Mouse (Mus musculus) right cerebral cortex, postnatal 4 days (tissue): ENCODE results near the gene Insl3.

Source experiments
- DNase-seq: peaks from one replicate; pipeline ENCODE4 v3.0.0-alpha.2; 2022

The Insl3 gene

DNA sequence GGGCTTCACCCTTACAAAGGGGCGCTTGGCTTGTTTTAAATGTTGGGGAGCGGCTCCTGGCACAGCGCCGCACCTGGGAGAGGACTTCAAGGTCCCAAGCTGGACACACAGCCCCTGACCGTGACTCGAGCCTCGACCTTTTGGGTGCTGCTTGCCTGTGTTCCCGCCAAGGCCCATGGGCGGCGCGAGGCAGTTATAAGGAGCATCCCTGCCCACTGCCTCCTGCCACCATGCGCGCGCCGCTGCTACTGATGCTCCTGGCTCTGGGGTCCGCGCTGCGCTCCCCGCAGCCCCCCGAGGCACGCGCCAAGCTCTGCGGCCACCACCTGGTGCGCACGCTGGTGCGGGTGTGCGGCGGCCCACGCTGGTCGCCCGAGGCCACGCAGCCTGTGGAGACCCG lies at the start of gene Insl3:
Gene Insl3, plus strand, starts transcription at position 187 of the 400 bp plus-strand sequence.
- DNase-seq: no peak

DNA sequence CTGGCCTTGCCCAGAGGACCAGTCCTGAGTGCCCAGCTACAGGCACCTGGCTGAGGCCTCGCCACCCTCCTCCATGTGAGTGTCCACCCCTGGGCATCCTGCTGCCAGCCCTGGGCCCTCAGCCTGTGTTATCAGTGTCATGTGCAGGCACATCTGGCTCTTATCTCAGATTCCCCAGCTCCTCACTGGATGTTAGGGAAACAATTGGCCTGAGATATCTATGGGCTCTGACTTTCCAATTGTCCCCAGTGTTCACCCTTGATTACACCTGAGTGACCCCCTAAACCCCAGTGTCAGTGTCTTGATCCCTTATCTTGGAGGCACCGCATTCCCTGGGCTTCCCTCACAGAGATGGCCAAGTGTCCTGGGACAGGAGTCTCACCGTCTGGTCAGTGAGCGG lies 49.7 kb upstream of the Insl3 start:
- DNase-seq: no peak

GRCm38 (mm10) chr8:71645510-71645909 lies 43.5 kb upstream of the Insl3 start:
- no peak for DNase-seq

DNA sequence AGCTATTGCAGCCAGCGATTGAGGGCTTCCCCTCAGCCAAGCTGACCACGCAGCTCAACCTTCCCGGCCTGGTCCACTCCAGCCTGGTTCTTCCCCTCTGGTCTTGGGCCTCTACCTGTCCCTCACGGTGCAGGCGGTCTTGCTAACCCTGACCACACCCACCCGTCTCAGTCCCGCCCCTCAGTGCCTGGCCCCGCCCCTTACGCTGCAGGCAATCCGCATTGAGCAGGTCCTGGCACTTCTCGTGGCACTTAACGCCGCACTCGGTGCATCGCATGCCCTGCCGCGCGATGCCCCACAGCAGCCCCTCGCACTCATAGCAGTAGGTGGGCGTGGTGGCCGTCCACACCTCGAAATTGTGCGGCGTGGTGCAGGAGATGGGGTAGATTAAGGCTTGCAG lies 34.4 kb upstream of the Insl3 start:
- no peak for DNase-seq

GRCm38 (mm10) chr8:71657816-71658215 lies 31.2 kb upstream of the Insl3 start:
- no peak for DNase-seq

DNA sequence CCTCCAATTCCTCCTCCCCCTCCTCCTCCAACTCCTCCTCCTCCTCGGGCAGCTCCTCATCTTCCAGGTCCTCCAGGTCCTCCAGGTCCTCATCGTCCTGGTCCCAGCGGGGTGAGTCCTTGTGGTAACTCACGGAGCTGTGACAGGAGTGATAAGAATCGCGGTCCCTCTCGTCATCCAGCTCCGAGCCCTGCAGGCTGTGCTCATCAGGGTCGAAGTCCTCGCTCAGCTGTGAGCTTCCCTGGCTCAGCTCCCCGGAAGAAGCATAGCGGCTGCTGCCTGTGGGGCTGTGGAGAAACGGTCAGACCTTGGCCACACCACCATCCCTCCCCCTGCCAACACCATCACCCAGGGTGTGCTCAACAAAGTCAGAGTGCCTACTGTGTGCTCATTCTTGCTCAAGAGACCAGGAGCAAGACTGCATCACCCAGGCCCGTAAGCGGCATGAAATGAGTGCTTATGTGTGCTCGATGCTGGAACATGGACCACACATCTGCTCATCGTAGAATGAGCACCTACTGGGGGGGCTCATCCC lies 30.4 kb upstream of the Insl3 start:
- DNase-seq: no peak

GRCm38 (mm10) chr8:71659751-71660150 lies 29.3 kb upstream of the Insl3 start:
- DNase-seq: no peak

- DNase-seq: peak; percentile 95
Observed at GRCm38 (mm10) chr8:71660325-71661120, 28.5 kb upstream of the Insl3 start.

DNA sequence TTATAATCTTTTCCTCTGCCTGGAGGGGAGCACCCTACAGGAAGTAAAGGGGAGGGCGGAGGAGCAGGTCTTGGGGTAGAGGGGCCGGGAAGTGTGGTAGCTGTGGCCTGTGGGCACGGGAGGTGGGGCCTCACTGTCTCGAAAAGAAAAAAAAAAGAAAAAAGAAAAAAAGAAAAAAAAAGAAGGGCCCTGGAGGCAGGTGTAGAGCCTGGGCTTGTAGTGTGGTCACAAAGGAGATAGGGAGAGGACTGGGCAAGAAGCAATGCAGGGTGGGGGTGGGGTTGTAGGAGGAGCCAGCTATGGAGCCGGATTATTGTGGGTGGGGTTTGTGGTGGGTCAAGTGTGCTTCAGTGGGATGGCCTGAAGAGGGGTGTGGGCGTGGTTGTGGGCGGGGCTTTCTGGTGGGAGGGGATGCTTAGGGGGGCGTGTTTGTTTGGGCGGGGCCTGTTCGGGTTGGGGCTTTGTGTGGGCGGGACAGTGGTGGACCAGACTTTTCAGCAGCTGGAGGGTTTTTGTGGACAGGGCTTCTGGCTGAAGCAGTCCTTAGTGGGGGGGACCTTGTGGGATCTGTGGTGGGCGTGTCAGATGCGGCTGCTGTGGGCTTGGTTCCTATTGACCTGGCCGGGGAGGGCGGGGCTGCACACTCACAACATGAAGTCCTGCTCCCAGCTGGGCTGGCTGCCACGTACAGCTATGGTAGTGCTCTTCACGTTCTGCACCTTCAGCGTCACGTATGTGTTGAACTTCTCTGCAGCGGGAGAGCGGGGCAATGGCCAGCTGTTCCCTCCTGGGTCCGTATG lies 23.5 kb upstream of the Insl3 start:
- no peak for DNase-seq

- DNase-seq: no peak
Observed at GRCm38 (mm10) chr8:71666855-71667254, 22.2 kb upstream of the Insl3 start.

- no peak for DNase-seq
Observed at GRCm38 (mm10) chr8:71667256-71667655, 21.8 kb upstream of the Insl3 start.

- DNase-seq: no peak
Observed at GRCm38 (mm10) chr8:71668220-71668975, 20.6 kb upstream of the Insl3 start.

- no peak for DNase-seq
Observed at GRCm38 (mm10) chr8:71670198-71670597, 18.8 kb upstream of the Insl3 start.

GRCm38 (mm10) chr8:71670621-71671548 lies 18.1 kb upstream of the Insl3 start:
- peak; percentile 82 for DNase-seq

- DNase-seq: peak; percentile 94
Observed at GRCm38 (mm10) chr8:71671549-71671965, 17.5 kb upstream of the Insl3 start, which contains the start of gene Unc13a. Gene Unc13a, minus strand, starts transcription at chr8:71671757.

DNA sequence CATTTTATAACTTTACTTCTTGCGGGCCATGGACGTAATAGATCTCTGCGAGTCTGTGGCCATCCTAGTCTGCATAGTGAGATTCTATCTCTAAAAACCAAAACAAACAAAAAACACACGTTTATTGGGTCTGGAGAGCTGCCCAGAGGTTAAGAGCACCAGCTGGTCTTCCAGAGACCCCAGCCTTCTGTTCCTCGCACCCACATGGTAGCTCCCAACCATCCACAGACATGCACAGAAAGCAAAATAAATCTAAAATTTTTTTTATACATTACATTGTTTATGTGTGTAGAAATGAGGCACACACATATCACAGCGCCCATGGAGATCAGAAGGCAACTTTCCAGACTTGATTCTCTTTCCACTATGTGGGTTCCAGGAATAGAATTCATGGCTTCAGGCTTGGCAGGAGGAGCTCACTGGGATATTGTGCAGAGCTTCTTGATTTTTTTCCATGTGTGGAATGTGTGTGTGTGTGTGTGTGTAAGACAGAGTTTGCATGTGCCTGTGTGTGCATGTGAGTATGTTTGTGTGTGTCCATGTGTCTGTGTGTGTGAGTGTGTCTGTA lies 16.8 kb upstream of the Insl3 start:
- DNase-seq: no peak

DNA sequence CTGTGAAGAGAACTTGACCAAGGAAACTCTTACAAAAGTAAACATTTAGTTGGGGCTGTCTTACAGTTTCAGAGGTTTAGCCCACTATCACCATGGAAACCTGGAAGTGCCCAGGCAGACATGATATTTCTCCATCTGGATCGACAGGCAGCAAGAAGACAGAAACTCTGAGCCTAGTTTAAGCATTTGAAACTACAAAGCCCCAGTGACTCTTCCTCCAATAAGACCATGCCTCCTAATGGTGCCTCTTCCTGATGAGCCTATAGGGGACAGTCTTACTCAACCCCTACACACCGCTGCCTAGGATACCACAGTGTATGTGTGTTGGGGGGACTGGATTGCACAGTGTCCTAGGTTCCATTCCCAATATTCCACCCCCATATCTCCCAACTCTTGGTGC lies 14.9 kb upstream of the Insl3 start:
- DNase-seq: no peak

DNA sequence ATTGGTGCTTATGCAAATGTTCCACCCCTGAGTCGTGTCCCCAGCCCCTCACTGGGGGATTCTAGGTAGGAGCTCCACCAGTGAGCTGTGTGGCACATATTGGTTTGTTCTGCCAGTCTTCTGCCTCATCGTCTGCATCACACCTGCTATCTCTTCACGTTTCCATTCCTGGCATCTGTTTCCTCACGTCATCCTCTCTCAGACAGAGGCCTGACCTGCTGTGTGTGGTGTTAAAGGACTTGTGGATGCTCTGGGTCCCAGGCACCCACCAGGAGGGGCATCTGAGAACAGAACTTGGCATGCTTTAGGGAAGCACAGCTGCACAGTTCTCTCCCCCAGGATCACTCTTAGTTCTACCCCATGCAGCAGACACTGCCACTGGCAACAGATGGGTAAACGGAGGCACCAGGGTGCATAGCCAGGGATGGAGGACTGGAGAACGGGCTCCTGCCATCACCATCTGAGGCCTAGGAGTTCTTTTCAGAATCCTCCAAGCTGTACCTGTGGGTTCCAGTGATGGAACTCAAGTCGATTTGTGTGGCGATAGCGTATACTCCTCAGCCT lies 13.5 kb upstream of the Insl3 start:
- DNase-seq: no peak

DNA sequence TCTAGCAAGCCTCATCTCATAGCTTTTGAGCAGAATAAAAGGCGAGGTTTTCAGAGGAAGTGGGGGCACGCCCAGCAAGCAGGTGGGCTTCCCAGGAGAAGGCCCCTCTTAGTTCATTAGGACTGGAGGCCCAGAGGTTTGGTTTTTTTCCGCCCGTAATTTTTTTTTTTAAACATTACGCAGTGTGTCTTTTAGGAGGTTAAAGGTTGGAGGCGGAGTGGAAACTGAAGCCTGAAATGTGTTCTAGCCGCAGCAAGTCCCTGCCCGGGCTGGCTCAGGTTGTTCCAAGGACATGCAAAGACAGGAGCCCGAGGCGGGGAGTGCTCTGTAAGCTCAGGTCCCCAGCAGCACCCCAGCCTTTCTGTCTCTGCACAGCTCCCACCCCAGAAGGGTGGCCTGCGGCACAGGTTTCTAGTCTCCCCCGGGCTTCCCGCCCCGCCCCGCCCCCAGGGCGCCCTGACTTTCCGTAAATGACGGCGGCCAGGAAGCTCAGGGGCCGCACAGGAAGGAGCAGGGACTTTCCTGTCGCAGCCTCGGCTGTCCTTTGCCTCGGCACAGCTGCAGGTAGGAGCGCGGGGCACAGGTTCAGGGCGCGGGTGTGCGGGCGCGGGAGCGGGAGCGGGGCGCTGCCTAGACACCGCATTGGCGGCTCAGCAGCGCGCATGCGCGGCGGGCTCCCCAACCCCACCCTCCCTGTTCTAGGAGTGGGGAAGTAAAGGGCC lies 12.8 kb upstream of the Insl3 start, which contains the start of gene Jak3:
Gene Jak3, plus strand, starts transcription at position 277 of the 722 bp plus-strand sequence.
- peak; percentile 74 for DNase-seq

- no peak for DNase-seq
Observed at GRCm38 (mm10) chr8:71676803-71677202, 12.2 kb upstream of the Insl3 start.
